Mouse (Mus musculus) ES-Bruce4 (cell line): Measurements from ENCODE around the gene Inpp4b.

Experiments used
- CTCF ChIP-seq: IDR thresholded peaks from one replicate; pipeline ENCODE4 v1.8.1; 2011; ENCODE audit warnings: low read depth, low read length
- EP300 ChIP-seq: IDR thresholded peaks from 2 replicates; pipeline ENCODE4 v1.6.1; 2011; ENCODE audit warnings: low read depth, low read length; ENCODE audit not compliant: insufficient read depth
- POLR2A ChIP-seq: IDR thresholded peaks from one replicate; pipeline ENCODE4 v1.8.1; 2011; ENCODE audit warnings: low read length; ENCODE audit not compliant: insufficient read depth

- TF ChIP-seq POLR2A (no peak), EP300 (no peak), CTCF (no peak)
Observed at GRCm38 (mm10) chr8:82004158-82004557, 661.8 kb downstream of the Inpp4b start.
